Mouse (Mus musculus): ENCODE results near the gene Wasf2.

- TF ChIP-seq CTCF (IDR thresholded peaks at IDR 0.05): no peak
- TF ChIP-seq POLR2A (IDR thresholded peaks at IDR 0.05; ENCODE audit: insufficient read depth, low read depth, low read length): no peak
These were observed 70.0 kb downstream of the Wasf2 start for GRCm38 (mm10) chr4:133200343-133200742.

Data from heart, adult 2 months (tissue).